Mouse (Mus musculus) bone marrow, adult 2 months (tissue): ENCODE data around the gene Usp17la.

Source experiments
- CTCF ChIP-seq: fragments of 200-500 bp; IDR thresholded peaks from 2 replicates; pipeline ENCODE4 v1.5.1; 2011; ENCODE audit warnings: low read length, control low read depth; ENCODE audit not compliant: control insufficient read depth, insufficient read depth
- POLR2A ChIP-seq: fragments of 200-500 bp; IDR thresholded peaks from 2 replicates; pipeline ENCODE4 v1.6.1; 2011; ENCODE audit warnings: low read depth, mild to moderate bottlenecking, control low read depth, low read length, borderline replicate concordance; ENCODE audit not compliant: control insufficient read depth

GRCm38 (mm10) chr7:104877731-104878130, 20.9 kb downstream of the Usp17la start, which contains the start of gene Olfr665:
- TF ChIP-seq CTCF, result no peak
- no peak for TF ChIP-seq POLR2A
